Mouse (Mus musculus) lung, postnatal 4 days (tissue): ENCODE results near the gene Tmx2.
"Not testable (repeated sequence)": the region's sequence is repeated elsewhere in the genome, so short reads cannot be mapped to it uniquely, and the experiment has no call there.

Source experiments
- DNase-seq, 2 experiments: peaks; one replicate each; pipeline ENCODE4 v3.0.0; 2021

Gene Tmx2

GRCm38 (mm10) chr2:84679016-84679415 is at the start of gene Tmx2:
Gene Tmx2, minus strand, starts transcription at chr2:84679140.
- no peak for DNase-seq

GRCm38 (mm10) chr2:84728191-84728590 is 49.3 kb upstream of the Tmx2 start:
- not testable (repeated sequence) for DNase-seq

GRCm38 (mm10) chr2:84727172-84727858 is 48.4 kb upstream of the Tmx2 start, which contains the start of gene Clp1:
Gene Clp1, minus strand, starts transcription at chr2:84727350.
- DNase-seq: peak; percentile 97

- no peak for DNase-seq
These were observed 47.8 kb upstream of the Tmx2 start for GRCm38 (mm10) chr2:84726716-84727115.

- DNase-seq: no peak
These were observed 46.8 kb upstream of the Tmx2 start for GRCm38 (mm10) chr2:84725770-84726169.

- DNase-seq: no peak
These were observed 44.9 kb upstream of the Tmx2 start for GRCm38 (mm10) chr2:84723856-84724255.

- no peak for DNase-seq
These were observed 42.2 kb upstream of the Tmx2 start for GRCm38 (mm10) chr2:84721182-84721581.

- DNase-seq: no peak
These were observed 41.8 kb upstream of the Tmx2 start for GRCm38 (mm10) chr2:84720718-84721117.

GRCm38 (mm10) chr2:84717357-84717756 is 38.4 kb upstream of the Tmx2 start:
- no peak for DNase-seq

- DNase-seq: no peak
These were observed 37.7 kb upstream of the Tmx2 start for GRCm38 (mm10) chr2:84716423-84717355.

GRCm38 (mm10) chr2:84715562-84716361 is 36.8 kb upstream of the Tmx2 start:
- DNase-seq: peak; percentile 69 to 89

- DNase-seq: peak; percentile 99 to 100
These were observed 36.0 kb upstream of the Tmx2 start, which contains the start of gene Zdhhc5 for GRCm38 (mm10) chr2:84714811-84715561. Gene Zdhhc5, minus strand, starts transcription at chr2:84715180.

- DNase-seq: no peak
These were observed 35.5 kb upstream of the Tmx2 start for GRCm38 (mm10) chr2:84714422-84714810.

GRCm38 (mm10) chr2:84711898-84712297 is 33.0 kb upstream of the Tmx2 start:
- no peak for DNase-seq

- DNase-seq: no peak
These were observed 28.6 kb upstream of the Tmx2 start for GRCm38 (mm10) chr2:84707523-84707922.

- DNase-seq: no peak
These were observed 26.4 kb upstream of the Tmx2 start for GRCm38 (mm10) chr2:84705295-84705694.

GRCm38 (mm10) chr2:84704329-84704728 is 25.4 kb upstream of the Tmx2 start:
- no peak for DNase-seq

- no peak for DNase-seq
These were observed 24.6 kb upstream of the Tmx2 start for GRCm38 (mm10) chr2:84703497-84703896.

GRCm38 (mm10) chr2:84695007-84695695 is 16.2 kb upstream of the Tmx2 start:
- DNase-seq: no peak

- no peak for DNase-seq
These were observed 11.1 kb upstream of the Tmx2 start for GRCm38 (mm10) chr2:84690050-84690449.

- no peak for DNase-seq
These were observed 9.3 kb upstream of the Tmx2 start for GRCm38 (mm10) chr2:84688080-84688844.
